In genomic region chrX:169892631-169893030, GRCm38 (mm10) we compare ENCODE assay signal across 23 mouse cellular contexts.
DNase-seq lines count a peak whose midpoint lies in the region; ATAC-seq and TF ChIP-seq lines count a peak whose summit lies in the region.
"Had no signal": no experiment of that assay in that cellular context is flagged by ENCODE, and none has a peak within 500 bp of the region (broad histone marks: within the 10 kb centered on the region; RNA-seq: fewer than 3 reads in every experiment).

No protein-coding gene starts in this region.

- ATAC-seq in megakaryocyte progenitor cell, adult 5-6 weeks (replicated peaks; ENCODE audit: poor library complexity), result 0 out of 2 replicates have a peak, but pooled peaks have one; percentile 37
- ATAC-seq: forebrain, embryonic 16.5 days; midbrain, embryonic 15.5 days had no signal

- H3K9ac ChIP-seq in CH12.LX (ENCODE audit: insufficient read depth, low read depth), result peak overlapping the region; percentile 39; the same call in 1 of the 2 replicates
- H3K9ac ChIP-seq: heart, embryonic 15.5 days; hindbrain, embryonic 13.5 days; limb, embryonic 13.5 days; liver, embryonic 14.5 days; lung, embryonic 15.5 days; midbrain, embryonic 15.5 days had no signal

- TF ChIP-seq RAD21 in CH12.LX (IDR thresholded peaks at IDR 0.05; ENCODE audit: low read depth, low read length), result no peak

- no peak for TF ChIP-seq EP300 in CH12.LX (IDR thresholded peaks at IDR 0.05; ENCODE audit: low read length)

- dilution Hi-C loops in CH12.LX (cut with MboI; ENCODE audit: extremely low pct_ligation_motif_present, extremely low pct_unique_long_range_greater_than_20kb, low sequenced_read_pairs), result no loop called here

- H3K36me3 ChIP-seq in CH12.LX (replicated peaks in 1 of 2; ENCODE audit: control insufficient read depth in 1 of 2, insufficient read depth in 1 of 2, low read length in 1 of 2), result no peaks in the 10 kb centered on the region
- H3K36me3 ChIP-seq: heart, embryonic 15.5 days; hindbrain, embryonic 13.5 days; limb, embryonic 13.5 days; lung, embryonic 15.5 days; midbrain, embryonic 15.5 days had no signal

- 32% methylated on average over 2 of the region's 2 CpGs for WGBS in lung, adult 2 months

- H3K27ac ChIP-seq in CH12.LX (ENCODE audit: insufficient read depth, low read depth), result no peak overlapping the region
- H3K27ac ChIP-seq: heart, embryonic 15.5 days; hindbrain, embryonic 13.5 days; kidney, postnatal 0 days; limb, embryonic 13.5 days; liver, embryonic 14.5 days; lung, embryonic 15.5 days; macrophage; midbrain, embryonic 15.5 days had no signal

- in situ Hi-C loops in CH12.LX (cut with MboI; ENCODE audit: low pct_ligation_motif_present, low pct_unique_long_range_greater_than_20kb, low sequenced_read_pairs), result no loop called here

- no peaks in the 10 kb centered on the region for H3K79me2 ChIP-seq in CH12.LX (replicated peaks; ENCODE audit: control insufficient read depth, extremely low read depth, insufficient read depth, poor library complexity, severe bottlenecking)

- no peaks in the 10 kb centered on the region for H3K9me3 ChIP-seq in CH12.LX (replicated peaks; ENCODE audit: low read length)
- H3K9me3 ChIP-seq: heart, embryonic 15.5 days; hindbrain, embryonic 13.5 days; limb, embryonic 13.5 days; lung, embryonic 15.5 days; midbrain, embryonic 15.5 days had no signal

- no peak for DNase-seq in lung, adult 2 months
- DNase-seq in lung, postnatal 10 days, result no peak
- peak; percentile 7 for DNase-seq in CD4-positive helper T cell, adult 2 months (ENCODE audit: low read depth, low spot score)
- DNase-seq in CH12.LX (ENCODE audit: extremely low read depth), result no peak
- DNase-seq in cerebellum, postnatal 25 days, result no peak
- DNase-seq in frontal cortex, postnatal 36 days (ENCODE audit: low spot score in 2 of 2), result no peak
- no peak for DNase-seq in neural tube, embryonic 10.5 days (ENCODE audit: extremely low spot score, low spot score)
- DNase-seq: adrenal gland, postnatal 10 days; cerebellum, postnatal 10 days; gastrocnemius, postnatal 10 days; kidney, adult 2 months; kidney, postnatal 4 days had no signal

- TF ChIP-seq CTCF in lung, adult 2 months (IDR thresholded peaks at IDR 0.05; ENCODE audit: insufficient read depth, low read length), result no peak
- TF ChIP-seq CTCF in CH12.LX (conservative IDR thresholded peaks at IDR 0.05 in 1 of 2, IDR thresholded peaks at IDR 0.05 in 1 of 2; ENCODE audit: low read depth in 2 of 2, low read length in 2 of 2), result no peak

- TF ChIP-seq POLR2A in lung, adult 2 months (IDR thresholded peaks at IDR 0.05; ENCODE audit: borderline replicate concordance, extremely low read depth, low read depth, low read length), result no peak
- TF ChIP-seq POLR2A in CH12.LX (IDR thresholded peaks at IDR 0.05; ENCODE audit: low read depth, low read length), result no peak

- H3K27me3 ChIP-seq in CH12.LX (replicated peaks), result no peaks in the 10 kb centered on the region
- H3K27me3 ChIP-seq: midbrain, embryonic 15.5 days had no signal

- H3K4me1 ChIP-seq in lung, adult 2 months (ENCODE audit: control insufficient read depth, insufficient read depth, low read length), result no peaks in the 10 kb centered on the region
- H3K4me1 ChIP-seq in CH12.LX (ENCODE audit: control insufficient read depth in 1 of 2, insufficient read depth in 2 of 2), result no peaks in the 10 kb centered on the region
- H3K4me1 ChIP-seq: heart, embryonic 15.5 days; hindbrain, embryonic 13.5 days; limb, embryonic 13.5 days; lung, embryonic 15.5 days; midbrain, embryonic 15.5 days had no signal

- peak overlapping the region; percentile 21; the same call in 1 of the 2 replicates for H3K4me2 ChIP-seq in CH12.LX (ENCODE audit: insufficient read depth, low read depth, poor library complexity, severe bottlenecking)
- H3K4me2 ChIP-seq: heart, embryonic 15.5 days; hindbrain, embryonic 13.5 days; limb, embryonic 13.5 days; lung, embryonic 15.5 days; midbrain, embryonic 15.5 days had no signal

- H3K4me3 ChIP-seq in lung, adult 2 months (replicated peaks; ENCODE audit: extremely low read depth, low read depth, low read length), result peak overlapping the region; percentile 49
- H3K4me3 ChIP-seq in CH12.LX (replicated peaks in 1 of 3; ENCODE audit: low read depth in 2 of 3, low read length in 2 of 3, poor library complexity in 1 of 3), result peak overlapping the region in 1 of 3 experiments; percentile 55
- H3K4me3 ChIP-seq: erythroblast, embryonic 14.5 days; heart, embryonic 15.5 days; hindbrain, embryonic 13.5 days; limb, embryonic 13.5 days; lung, embryonic 15.5 days; midbrain, embryonic 15.5 days had no signal

TF ChIP-seq in CH12.LX, 34 proteins besides CTCF, POLR2A, EP300 and RAD21:
- TF ChIP-seq ETS1 (conservative IDR thresholded peaks at IDR 0.05; ENCODE audit: low read depth, low read length) (no peak), IRF4 (IDR thresholded peaks at IDR 0.05; ENCODE audit: low read depth, low read length) (no peak), MAZ (IDR thresholded peaks at IDR 0.05; ENCODE audit: low read depth, low read length) (no peak), USF2 (conservative IDR thresholded peaks at IDR 0.05; ENCODE audit: low read depth, low read length) (no peak), SIN3A (IDR thresholded peaks at IDR 0.05; ENCODE audit: low read length) (no peak), CHD2 (IDR thresholded peaks at IDR 0.05; ENCODE audit: low read length) (no peak), ZMIZ1 (IDR thresholded peaks at IDR 0.05; ENCODE audit: low read depth, low read length) (no peak)
